In the genomic region with DNA sequence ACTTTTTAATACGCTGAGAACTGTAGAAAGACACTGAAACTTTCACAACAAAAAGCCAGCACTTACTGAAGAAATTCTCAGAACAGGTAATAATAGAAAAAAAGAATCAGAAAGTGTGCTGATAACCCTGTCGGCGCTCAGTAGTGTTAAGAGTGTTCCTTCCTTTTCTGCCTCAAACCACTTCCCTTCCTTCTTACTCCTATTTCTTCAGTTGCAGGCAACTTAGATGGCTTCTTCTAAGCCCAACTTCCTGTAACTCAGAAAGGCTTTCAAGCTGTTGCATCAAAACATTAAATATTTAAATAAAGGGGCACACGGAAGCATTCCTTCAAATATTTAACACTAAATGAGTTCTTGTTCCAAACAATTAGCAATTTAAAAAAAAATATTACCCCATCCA, we compare ENCODE assay signal across 13 mouse cellular contexts. TPM values are rescaled to one million over a fixed set of nuclear protein-coding genes. Genes with fewer than 3 reads are reported as not detected.
DNase-seq lines count a peak whose midpoint lies in the region; ATAC-seq and TF ChIP-seq lines count a peak whose summit lies in the region.
"Had no signal": no experiment of that assay in that cellular context is flagged by ENCODE, and none has a peak within 500 bp of the region (broad histone marks: within the 10 kb centered on the region; RNA-seq: fewer than 3 reads in every experiment).

No protein-coding gene starts in this region.

- no peak overlapping the region; the same call in 1 of the 2 replicates for H3K4me2 ChIP-seq in lung, embryonic 14.5 days
- H3K4me2 ChIP-seq: hindbrain, embryonic 15.5 days; midbrain, embryonic 11.5 days; neural tube, embryonic 13.5 days had no signal

- H3K36me3 ChIP-seq in erythroblast, embryonic 14.5 days (ENCODE audit: control insufficient read depth) = peaks cover 65% of the 10 kb centered on the region
- H3K36me3 ChIP-seq in lung, embryonic 14.5 days (ENCODE audit: insufficient read depth) = no peaks in the 10 kb centered on the region
- peaks cover 24% of the 10 kb centered on the region for H3K36me3 ChIP-seq in megakaryocyte, embryonic 14.5 days (replicated peaks; ENCODE audit: low read length)
- H3K36me3 ChIP-seq: hindbrain, embryonic 15.5 days; neural tube, embryonic 13.5 days had no signal

- DNase-seq in lung, embryonic 14.5 days = no peak
- no peak for DNase-seq in lung, postnatal 14 days
- DNase-seq in layer of hippocampus, adult 9-11 months = no peak
- DNase-seq in adrenal gland, postnatal 25 days = no peak
- DNase-seq: kidney, postnatal 36 days; thymus, adult 18-20 months had no signal

- 55% methylated on average over 4 of the region's 4 CpGs for WGBS in lung, embryonic 14.5 days

- no peak for TF ChIP-seq CTCF in lung, embryonic 14.5 days (IDR thresholded peaks at IDR 0.05; ENCODE audit: low read depth)

- peaks cover 73% of the 10 kb centered on the region for H3K4me1 ChIP-seq in erythroblast, embryonic 14.5 days (ENCODE audit: control insufficient read depth)
- H3K4me1 ChIP-seq in lung, embryonic 14.5 days (ENCODE audit: insufficient read depth) = no peaks in the 10 kb centered on the region
- H3K4me1 ChIP-seq in brown adipose tissue, adult 24 weeks (ENCODE audit: control insufficient read depth, insufficient read depth, insufficient read length, low read length) = peaks cover 4% of the 10 kb centered on the region; the same call in 1 of the 2 replicates
- peaks cover 70% of the 10 kb centered on the region for H3K4me1 ChIP-seq in megakaryocyte, embryonic 14.5 days

- H3K4me3 ChIP-seq in erythroblast, embryonic 14.5 days (replicated peaks) = peak overlapping the region; percentile 91
- peak overlapping the region; percentile 68; the same call in 1 of the 2 replicates for H3K4me3 ChIP-seq in lung, embryonic 14.5 days (ENCODE audit: low read depth, low read length)
- peak overlapping the region; percentile 2; the same call in 1 of the 2 replicates for H3K4me3 ChIP-seq in brown adipose tissue, adult 24 weeks (ENCODE audit: insufficient read depth, low read depth, low read length)
- peak overlapping the region; percentile 99 for H3K4me3 ChIP-seq in megakaryocyte, embryonic 14.5 days (replicated peaks)
- H3K4me3 ChIP-seq: hindbrain, embryonic 15.5 days; neural tube, embryonic 13.5 days had no signal

- ATAC-seq in erythroblast, adult 5-6 weeks (replicated peaks; ENCODE audit: low FRiP score, poor library complexity, severe bottlenecking) = no peak
- no peak for ATAC-seq in lung, embryonic 14.5 days (ENCODE audit: insufficient read depth)

- H3K27me3 ChIP-seq in erythroblast, embryonic 14.5 days (ENCODE audit: control insufficient read depth) = no peaks in the 10 kb centered on the region
- peaks cover 55% of the 10 kb centered on the region for H3K27me3 ChIP-seq in lung, embryonic 14.5 days (ENCODE audit: insufficient read depth, low read length)
- H3K27me3 ChIP-seq in megakaryocyte, embryonic 14.5 days (replicated peaks) = no peaks in the 10 kb centered on the region

- no peaks in the 10 kb centered on the region for H3K9me3 ChIP-seq in erythroblast, embryonic 14.5 days (ENCODE audit: control insufficient read depth, low read length)
- H3K9me3 ChIP-seq in lung, embryonic 14.5 days (ENCODE audit: low read depth, low read length) = no peaks in the 10 kb centered on the region
- H3K9me3 ChIP-seq in megakaryocyte, embryonic 14.5 days = no peaks in the 10 kb centered on the region
- H3K9me3 ChIP-seq: hindbrain, embryonic 15.5 days; neural tube, embryonic 13.5 days had no signal

- H3K9ac ChIP-seq in lung, embryonic 14.5 days = no peak overlapping the region
- H3K9ac ChIP-seq: hindbrain, embryonic 15.5 days; neural tube, embryonic 13.5 days had no signal

- H3K27ac ChIP-seq in lung, embryonic 14.5 days (ENCODE audit: low read depth) = no peak overlapping the region
- H3K27ac ChIP-seq in brown adipose tissue, adult 24 weeks (replicated peaks; ENCODE audit: low read depth, low read length) = no peak overlapping the region
- H3K27ac ChIP-seq: hindbrain, embryonic 15.5 days; neural tube, embryonic 13.5 days had no signal

RNA-seq across cellular contexts. Expression of gene Zc3hav1, which starts 2.5 kb away (rescaled TPM):
- 2.4 and 3.3 TPM in 2 replicates for polyA plus RNA-seq in erythroblast, embryonic 14.5 days (2012)
- total RNA-seq in erythroblast, adult 5-6 weeks (2015; ENCODE audit: low replicate concordance) = 266 and 278 TPM in 2 replicates
- total RNA-seq in erythroblast, adult 5-6 weeks (2017; ENCODE audit: low replicate concordance) = 348 and 360 TPM in 2 replicates
- polyA plus RNA-seq in lung, embryonic 14.5 days (2014; fragmentation: Nextera tagmentation; extraction: Ambion mirVana) = 4.7 and 5.7 TPM in 2 replicates
- polyA plus RNA-seq in brown adipose tissue, adult 24 weeks (2012; ENCODE audit: insufficient read depth, insufficient read length, missing spikeins) = 10.5 and 10.6 TPM in 2 replicates
- polyA plus RNA-seq in megakaryocyte, embryonic 14.5 days (2012; ENCODE audit: insufficient read depth, low replicate concordance) = 3.3 and 6.1 TPM in 2 replicates
- total RNA-seq in adrenal gland, postnatal 25 days (2021) = 64.6 and 70.3 TPM in 2 replicates

RNA-seq across cellular contexts. Expression of gene Ttc26, which starts 29.3 kb away (rescaled TPM):
- polyA plus RNA-seq in erythroblast, embryonic 14.5 days (2012) = not detected in 2 replicates
- 0.21 TPM in 1 of 2 replicates, not detected in the other for total RNA-seq in erythroblast, adult 5-6 weeks (2015; ENCODE audit: low replicate concordance)
- total RNA-seq in erythroblast, adult 5-6 weeks (2017; ENCODE audit: low replicate concordance) = 0.70 TPM in 1 of 2 replicates, not detected in the other
- polyA plus RNA-seq in lung, embryonic 14.5 days (2014; fragmentation: Nextera tagmentation; extraction: Ambion mirVana) = 9.0 and 9.2 TPM in 2 replicates
- polyA plus RNA-seq in brown adipose tissue, adult 24 weeks (2012; ENCODE audit: insufficient read depth, insufficient read length, missing spikeins) = 1.7 and 2.9 TPM in 2 replicates
- not detected in 2 replicates for polyA plus RNA-seq in megakaryocyte, embryonic 14.5 days (2012; ENCODE audit: insufficient read depth, low replicate concordance)
- total RNA-seq in adrenal gland, postnatal 25 days (2021) = 2.5 and 2.7 TPM in 2 replicates

RNA-seq across cellular contexts. Expression of gene Zc3hav1l, which starts 52.9 kb away (rescaled TPM):
- 0.07 and 0.11 TPM in 2 replicates for polyA plus RNA-seq in erythroblast, embryonic 14.5 days (2012)
- 2.5 and 4.8 TPM in 2 replicates for total RNA-seq in erythroblast, adult 5-6 weeks (2015; ENCODE audit: low replicate concordance)
- 1.8 and 3.8 TPM in 2 replicates for total RNA-seq in erythroblast, adult 5-6 weeks (2017; ENCODE audit: low replicate concordance)
- polyA plus RNA-seq in lung, embryonic 14.5 days (2014; fragmentation: Nextera tagmentation; extraction: Ambion mirVana) = 14.2 and 14.4 TPM in 2 replicates
- polyA plus RNA-seq in brown adipose tissue, adult 24 weeks (2012; ENCODE audit: insufficient read depth, insufficient read length, missing spikeins) = 0.28 and 0.63 TPM in 2 replicates
- 0.56 and 1.5 TPM in 2 replicates for polyA plus RNA-seq in megakaryocyte, embryonic 14.5 days (2012; ENCODE audit: insufficient read depth, low replicate concordance)
- total RNA-seq in adrenal gland, postnatal 25 days (2021) = 4.9 TPM in 2 replicates

Comparison
In these comparisons a context has a peak if more than half of its experiments do, and no peak if none do; other contexts are left out.
1. H3K4me3 ChIP-seq: peak in every context shown above with its lines; median percentile 99 in megakaryocyte, embryonic 14.5 days; 91 in erythroblast, embryonic 14.5 days; 68 in lung, embryonic 14.5 days; 2 in brown adipose tissue, adult 24 weeks.